Mouse (Mus musculus) kidney, embryonic 16.5 days (tissue): ENCODE data around the gene Agbl2. TPM values are rescaled to one million over a fixed set of nuclear protein-coding genes. Genes with fewer than 3 reads are reported as not detected.
"Not testable (repeated sequence)": the region's sequence is repeated elsewhere in the genome, so short reads cannot be mapped to it uniquely, and the experiment has no call there.

Experiments
- ATAC-seq: fragments of 200-750 bp; cut with Nextera tagmentation; 2 replicates; pipeline ENCODE4 v1.8.0; 2017; ENCODE audit warnings: moderate TSS enrichment; ENCODE audit not compliant: low FRiP score, low TSS enrichment
- H3K27ac ChIP-seq: fragments of 300-500 bp; sonication (generic); 2 replicates; pipeline ENCODE4 v1.5.1; 2014; ENCODE audit warnings: low read length
- H3K27me3 ChIP-seq: fragments of 300-500 bp; sonication (generic); 2 replicates; pipeline ENCODE4 v1.6.1; 2014; ENCODE audit warnings: low read length, control low read depth, mixed read lengths; ENCODE audit not compliant: insufficient read depth
- H3K36me3 ChIP-seq: fragments of 300-500 bp; sonication (generic); 2 replicates; pipeline ENCODE4 v1.6.1; 2014; ENCODE audit warnings: low read length, control low read depth, mixed read lengths; ENCODE audit not compliant: insufficient read depth
- H3K4me1 ChIP-seq: fragments of 300-500 bp; sonication (generic); 2 replicates; pipeline ENCODE4 v1.6.1; 2014; ENCODE audit warnings: low read length, control low read depth, mixed read lengths; ENCODE audit not compliant: insufficient read depth
- H3K4me2 ChIP-seq: fragments of 300-500 bp; sonication (generic); replicated peaks from 2 replicates; pipeline ENCODE4 v1.6.1; 2014; ENCODE audit warnings: low read depth, low read length
- H3K4me3 ChIP-seq: fragments of 300-500 bp; sonication (generic); 2 replicates; pipeline ENCODE4 v1.5.1; 2014; ENCODE audit warnings: mild to moderate bottlenecking, low read length
- H3K9ac ChIP-seq: fragments of 300-500 bp; sonication (generic); replicated peaks from 2 replicates; pipeline ENCODE4 v1.6.1; 2014; ENCODE audit warnings: low read length
- H3K9me3 ChIP-seq: fragments of 300-500 bp; sonication (generic); 2 replicates; pipeline ENCODE4 v1.6.1; 2016; ENCODE audit warnings: low read length, control low read depth
- WGBS: fragments of 180-500 bp; shearing (Covaris S2); extraction: QIAGEN DNeasy Blood & Tissue Kit; methylation state at CpG from one replicate; pipeline ENCODE4 v1.1.7; 2014; 5-methylcytosine and 5-hydroxymethylcytosine counted together
- polyA plus RNA-seq: library from polyadenylated mRNA; unstranded; fragments of >200 nt; fragmentation: Nextera tagmentation; extraction: Ambion mirVana; gene quantifications from 2 replicates; pipeline ENCODE4 v1.2.1, GENCODE M21; 2015

The Agbl2 gene
- polyA plus RNA-seq, 1 experiment from 2014 or later, result 0.71 TPM

DNA sequence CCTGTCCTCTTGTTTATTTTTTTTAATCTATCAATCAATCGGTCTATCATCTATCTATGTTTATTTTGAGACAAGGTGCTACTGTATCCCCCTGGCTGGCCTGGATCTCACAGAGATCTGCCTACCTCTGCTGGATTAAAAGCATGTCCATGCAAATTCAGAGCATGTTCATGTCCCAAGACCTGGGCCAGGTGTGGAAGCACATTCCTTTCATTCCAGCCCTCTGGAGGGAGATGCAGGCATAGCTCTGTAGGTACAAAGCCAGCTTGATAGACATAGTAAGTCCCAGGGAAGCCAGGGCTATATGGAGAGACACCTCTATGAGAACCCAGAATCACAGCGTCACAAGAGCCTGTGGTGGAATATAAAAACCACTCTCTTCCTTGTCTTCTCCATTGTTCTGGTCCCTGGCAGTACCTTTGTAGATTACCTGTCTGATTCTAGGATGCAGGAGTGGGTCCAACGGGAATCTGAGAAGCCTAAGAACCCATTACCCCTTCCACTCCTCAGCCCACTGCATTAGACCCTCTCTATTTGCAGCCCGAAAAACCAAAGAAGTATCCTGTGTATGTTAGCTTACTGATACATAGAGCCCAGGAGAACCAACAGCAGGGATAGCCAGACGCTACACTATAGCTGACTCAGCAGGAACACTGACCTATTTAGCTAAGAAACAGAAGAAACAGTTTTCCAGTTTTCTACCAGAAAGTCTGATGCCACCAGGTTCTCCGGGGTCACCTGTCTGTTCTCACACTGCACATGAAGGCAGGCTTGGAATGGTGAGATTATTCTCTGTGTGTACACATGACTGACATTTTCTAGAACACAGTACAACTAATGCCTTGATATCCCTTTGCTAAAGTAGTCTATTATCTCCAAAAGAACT lies 26.0 kb downstream of the Agbl2 start:
- no peaks in the 10 kb centered on the region for H3K27me3 ChIP-seq
- no peak for ATAC-seq

DNA sequence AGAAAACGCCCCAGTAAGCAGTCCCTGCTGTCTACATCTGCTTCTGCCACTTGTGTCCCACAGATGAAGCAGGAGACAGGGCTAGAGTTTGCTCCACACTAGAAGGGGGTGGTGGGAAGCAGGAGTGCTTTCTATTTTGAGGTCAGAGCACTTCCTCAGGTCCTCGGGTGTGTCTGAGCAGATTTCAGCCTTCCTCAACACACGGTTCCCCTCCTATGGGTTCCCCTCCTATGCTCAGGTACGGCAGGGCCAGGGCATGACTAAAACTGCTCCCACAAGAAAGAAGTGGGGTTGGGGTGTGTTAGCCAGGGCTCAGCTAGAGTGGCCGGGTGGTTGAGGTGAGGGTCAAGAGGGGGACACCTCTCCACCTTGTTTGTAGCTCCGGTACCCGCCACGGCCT lies 28.2 kb downstream of the Agbl2 start:
- WGBS, result 79% methylated on average over 8 of the region's 8 CpGs
- Histone ChIP-seq H3K9ac (no peak overlapping the region), H3K27ac (no peak overlapping the region), H3K4me2 (no peak overlapping the region), H3K27me3 (no peaks in the 10 kb centered on the region), H3K9me3 (no peaks in the 10 kb centered on the region), H3K4me3 (no peak overlapping the region), H3K36me3 (no peaks in the 10 kb centered on the region), H3K4me1 (no peaks in the 10 kb centered on the region)
- ATAC-seq, result no peak

More for the DNA sequence above, 26.0 kb downstream of the Agbl2 start:
- H3K4me1 ChIP-seq, result no peaks in the 10 kb centered on the region
- H3K36me3 ChIP-seq, result no peaks in the 10 kb centered on the region
- H3K4me2 ChIP-seq, result no peak overlapping the region
- no peaks in the 10 kb centered on the region for H3K9me3 ChIP-seq
- H3K9ac ChIP-seq, result no peak overlapping the region
- 86% methylated on average over 6 of the region's 6 CpGs for WGBS
- no peak overlapping the region for H3K4me3 ChIP-seq
- no peak overlapping the region for H3K27ac ChIP-seq

DNA sequence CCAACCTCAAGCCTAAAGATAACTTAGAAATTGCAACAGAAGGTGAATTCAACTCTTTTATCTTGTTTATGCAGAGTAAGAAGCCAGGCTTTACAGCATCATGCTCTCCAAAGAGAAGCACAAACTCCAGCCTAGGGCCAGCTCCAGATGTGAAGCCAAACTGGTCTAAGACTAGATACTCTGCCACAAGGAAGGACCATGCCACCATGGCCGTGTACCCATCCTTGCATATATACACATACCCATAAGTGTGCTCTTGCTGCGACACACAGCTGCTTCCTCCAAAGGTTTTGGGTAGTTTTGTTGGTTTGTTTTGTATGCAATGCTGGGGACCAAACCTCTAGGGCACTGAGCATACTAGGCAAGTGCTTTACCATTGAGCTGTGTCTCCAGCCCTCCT lies 32.7 kb downstream of the Agbl2 start:
- no peaks in the 10 kb centered on the region for H3K9me3 ChIP-seq
- H3K27ac ChIP-seq, result no peak overlapping the region
- no peaks in the 10 kb centered on the region for H3K36me3 ChIP-seq
- no peak overlapping the region for H3K9ac ChIP-seq
- WGBS, result 84% methylated on average over 2 of the region's 2 CpGs
- H3K4me2 ChIP-seq, result no peak overlapping the region
- no peaks in the 10 kb centered on the region for H3K27me3 ChIP-seq
- no peak for ATAC-seq
- H3K4me1 ChIP-seq, result no peaks in the 10 kb centered on the region
- H3K4me3 ChIP-seq, result no peak overlapping the region

DNA sequence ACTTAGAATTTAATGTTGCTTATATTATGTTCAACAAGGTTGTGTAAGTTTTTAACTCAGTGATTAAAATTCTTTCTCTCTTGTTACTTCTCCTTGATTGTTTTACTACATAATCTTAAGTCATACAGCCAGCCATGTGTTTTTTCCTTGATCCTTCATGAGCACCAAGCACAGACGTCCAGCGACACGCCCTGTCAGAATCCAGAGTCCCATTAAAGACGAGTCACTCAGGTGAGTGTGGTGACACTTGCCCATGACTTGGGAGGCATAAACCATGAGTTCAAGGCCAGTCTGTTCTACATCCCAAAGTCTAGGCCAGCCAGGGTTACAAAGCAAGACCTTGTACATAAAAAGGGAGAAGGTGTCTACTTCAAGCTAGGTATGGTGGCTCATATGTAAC lies 33.6 kb downstream of the Agbl2 start:
- Histone ChIP-seq H3K9ac (no peak overlapping the region), H3K9me3 (no peaks in the 10 kb centered on the region), H3K27me3 (no peaks in the 10 kb centered on the region), H3K27ac (no peak overlapping the region), H3K4me3 (no peak overlapping the region), H3K36me3 (no peaks in the 10 kb centered on the region), H3K4me2 (no peak overlapping the region), H3K4me1 (no peaks in the 10 kb centered on the region)
- 79% methylated on average over 4 of the region's 4 CpGs for WGBS
- no peak for ATAC-seq

DNA sequence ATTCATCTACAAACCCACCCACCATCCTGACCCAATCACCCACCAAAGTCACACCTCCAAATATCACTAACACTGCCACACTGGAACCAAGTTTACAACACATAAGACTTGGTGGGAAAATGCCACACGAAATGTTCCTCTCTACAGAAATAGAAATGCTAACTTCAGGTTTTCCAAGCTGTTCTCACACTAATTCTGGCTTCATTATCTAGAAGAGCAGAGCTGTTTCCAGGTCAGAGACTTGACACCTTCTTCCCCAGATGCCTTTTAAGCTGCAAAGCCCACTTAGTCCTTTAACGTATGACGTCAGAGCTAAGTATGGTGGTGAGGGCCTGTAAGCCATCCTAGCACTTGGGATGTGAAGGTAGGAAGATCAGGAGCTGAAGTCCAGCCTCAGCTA lies 36.2 kb downstream of the Agbl2 start:
- no peak for ATAC-seq
- Histone ChIP-seq H3K4me2 (no peak overlapping the region), H3K27me3 (no peaks in the 10 kb centered on the region), H3K27ac (no peak overlapping the region), H3K9ac (no peak overlapping the region), H3K36me3 (no peaks in the 10 kb centered on the region), H3K4me1 (no peaks in the 10 kb centered on the region), H3K9me3 (no peaks in the 10 kb centered on the region), H3K4me3 (no peak overlapping the region)
- WGBS, result 87% methylated on average over 3 of the region's 3 CpGs

DNA sequence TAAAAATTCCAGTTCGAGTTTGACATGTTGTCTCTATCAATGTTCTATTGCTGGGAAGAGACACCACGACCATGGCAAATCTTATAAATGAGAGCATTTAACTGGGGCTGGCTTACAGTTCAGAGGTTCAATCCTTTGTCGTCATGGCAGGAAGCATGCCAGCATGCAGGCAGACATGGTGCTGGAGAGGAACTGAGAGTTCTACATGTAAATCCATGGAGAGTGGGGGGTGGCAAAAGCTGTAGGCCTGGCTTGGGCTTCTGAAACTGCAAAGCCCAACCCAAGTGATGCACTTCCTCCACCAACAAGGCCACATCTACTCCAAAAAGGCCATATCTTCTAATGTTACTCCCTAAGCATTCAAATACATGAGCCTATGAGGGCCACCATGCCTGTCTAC lies 38.4 kb downstream of the Agbl2 start:
- 85% methylated on average over 3 of the region's 3 CpGs for WGBS
- Histone ChIP-seq H3K36me3 (no peaks in the 10 kb centered on the region), H3K9me3 (no peaks in the 10 kb centered on the region), H3K9ac (no peak overlapping the region), H3K4me2 (no peak overlapping the region), H3K27me3 (no peaks in the 10 kb centered on the region), H3K4me1 (no peaks in the 10 kb centered on the region), H3K4me3 (no peak overlapping the region), H3K27ac (no peak overlapping the region)
- ATAC-seq, result no peak

DNA sequence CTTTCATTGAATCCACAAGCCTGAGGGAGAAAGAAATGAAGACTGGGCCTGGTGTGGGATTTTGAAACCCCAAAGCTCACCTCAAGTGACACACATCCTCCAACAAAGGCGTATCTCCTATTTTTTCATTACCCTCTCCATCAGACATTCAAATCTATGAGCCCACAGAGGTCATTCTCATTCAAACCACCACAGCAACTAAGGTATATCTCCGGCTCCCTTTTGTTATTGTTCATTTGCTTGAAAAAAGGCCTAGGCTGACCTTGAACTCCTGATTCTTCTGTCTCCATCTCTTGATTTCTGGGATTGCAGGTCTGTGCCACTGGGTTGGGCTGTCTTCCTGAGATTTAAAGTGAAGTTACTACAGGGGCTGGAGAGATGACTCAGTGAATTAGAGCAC lies 40.5 kb downstream of the Agbl2 start:
- ATAC-seq, result no peak
- H3K9me3 ChIP-seq, result no peaks in the 10 kb centered on the region
- no peak overlapping the region for H3K27ac ChIP-seq
- 91% methylated on average over 2 of the region's 2 CpGs for WGBS
- no peaks in the 10 kb centered on the region for H3K27me3 ChIP-seq
- no peak overlapping the region for H3K4me3 ChIP-seq
- no peaks in the 10 kb centered on the region for H3K4me1 ChIP-seq
- H3K9ac ChIP-seq, result no peak overlapping the region
- no peak overlapping the region for H3K4me2 ChIP-seq
- no peaks in the 10 kb centered on the region for H3K36me3 ChIP-seq

DNA sequence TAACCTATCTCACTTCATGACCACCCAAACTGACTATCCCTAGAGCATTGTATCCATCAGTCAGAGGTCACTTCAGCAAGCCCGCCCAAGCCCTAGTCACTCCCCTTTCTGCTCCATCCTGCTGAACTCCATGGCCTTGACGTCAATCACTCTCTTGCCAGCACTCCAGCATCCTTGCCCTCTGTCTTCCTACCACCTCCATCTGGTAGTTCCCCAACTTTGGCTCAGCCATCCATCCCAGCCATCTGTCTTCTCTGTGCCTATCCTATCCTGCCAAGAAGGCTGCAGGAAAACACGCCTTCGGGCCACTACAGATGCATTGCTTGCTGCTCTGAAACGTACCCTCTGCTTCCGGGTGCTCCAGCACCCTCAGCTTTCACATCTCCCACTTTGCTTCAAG lies 41.3 kb downstream of the Agbl2 start:
- no peaks in the 10 kb centered on the region for H3K9me3 ChIP-seq
- no peaks in the 10 kb centered on the region for H3K36me3 ChIP-seq
- H3K4me1 ChIP-seq, result no peaks in the 10 kb centered on the region
- no peak overlapping the region for H3K27ac ChIP-seq
- H3K4me3 ChIP-seq, result no peak overlapping the region
- H3K27me3 ChIP-seq, result no peaks in the 10 kb centered on the region
- no peak overlapping the region for H3K9ac ChIP-seq
- ATAC-seq, result no peak
- WGBS, result 83% methylated on average over 6 of the region's 6 CpGs
- no peak overlapping the region for H3K4me2 ChIP-seq

DNA sequence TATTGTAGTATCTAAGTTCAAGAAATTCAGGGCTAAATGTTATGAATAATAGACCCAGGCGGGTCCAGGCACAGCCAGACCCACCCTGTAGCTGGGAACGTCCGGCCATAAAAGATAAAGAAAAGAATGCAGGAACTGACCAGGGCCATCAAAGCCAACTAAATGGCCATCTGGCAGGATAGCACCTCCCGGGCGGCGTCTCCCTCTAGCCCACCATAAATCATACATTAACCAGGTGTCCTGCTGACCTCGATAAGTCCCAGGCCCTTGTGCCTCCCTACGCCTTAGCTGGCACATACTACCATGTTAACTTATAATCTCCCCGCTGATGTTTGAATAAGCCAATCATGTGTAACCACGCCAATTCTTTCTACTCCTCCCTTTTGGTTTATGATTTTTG lies 42.0 kb downstream of the Agbl2 start:
- not testable (repeated sequence) for H3K4me2 ChIP-seq, H3K9me3 ChIP-seq, H3K27me3 ChIP-seq, ATAC-seq, H3K27ac ChIP-seq, H3K9ac ChIP-seq, H3K4me1 ChIP-seq, H3K4me3 ChIP-seq, H3K36me3 ChIP-seq
- 39% methylated on average over 10 of the region's 10 CpGs for WGBS

DNA sequence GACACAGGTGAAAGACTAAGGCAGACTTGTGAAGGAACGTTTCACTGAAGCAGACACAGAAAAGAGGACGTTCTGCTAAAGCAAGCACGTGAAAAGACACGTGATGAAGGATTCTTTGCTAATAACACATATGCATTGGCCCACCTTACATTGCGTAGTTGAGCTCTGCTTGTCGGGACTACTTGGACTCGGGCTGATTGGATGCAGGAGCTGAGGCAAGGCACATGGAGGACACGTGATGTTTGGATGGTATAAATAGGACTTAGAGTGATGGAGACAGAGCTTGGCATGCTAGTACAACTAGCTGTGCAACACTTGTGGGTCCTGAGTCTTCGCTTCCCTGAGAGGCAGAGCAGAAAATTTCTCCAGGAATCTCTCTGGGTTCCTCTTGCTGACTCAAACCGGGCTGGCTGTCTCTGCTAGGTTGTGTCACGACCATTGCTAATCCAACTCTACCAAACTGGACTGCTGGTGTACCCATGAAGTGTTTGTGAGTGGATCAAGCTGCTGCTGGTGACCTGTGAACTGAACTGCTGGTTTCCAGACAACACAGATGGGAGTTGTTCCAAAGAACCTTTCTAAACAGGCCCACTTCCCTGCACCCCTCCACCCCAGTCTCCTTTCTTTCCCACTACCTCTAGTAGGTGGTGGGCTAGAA lies 43.1 kb downstream of the Agbl2 start:
- Histone ChIP-seq H3K36me3 (no peaks in the 10 kb centered on the region), H3K4me2 (no peak overlapping the region), H3K9ac (no peak overlapping the region), H3K4me3 (no peak overlapping the region), H3K27ac (no peak overlapping the region), H3K27me3 (no peaks in the 10 kb centered on the region), H3K9me3 (no peaks in the 10 kb centered on the region), H3K4me1 (no peaks in the 10 kb centered on the region)
- ATAC-seq, result no peak
- WGBS, result 89% methylated on average over 11 of the region's 11 CpGs
